Mouse (Mus musculus) heart, postnatal 0 days (tissue): ENCODE data around the gene Ankrd13b. TPM values are rescaled to one million over a fixed set of nuclear protein-coding genes. Genes with fewer than 3 reads are reported as not detected.

Source experiments
- ATAC-seq: fragments of 200-750 bp; cut with Nextera tagmentation; 2 replicates; pipeline ENCODE4 v1.8.0; 2017; ENCODE audit warnings: low read depth, moderate number of reproducible peaks, moderate library complexity; ENCODE audit not compliant: insufficient read depth
- DNase-seq: peaks from one replicate; pipeline ENCODE4 v3.0.0-alpha.2; 2016; ENCODE audit warnings: low spot score
- H3K27ac ChIP-seq: fragments of 300-500 bp; sonication (generic); 2 replicates; pipeline ENCODE4 v1.5.1; 2014; ENCODE audit warnings: low read depth, mild to moderate bottlenecking
- H3K27me3 ChIP-seq: fragments of 300-500 bp; sonication (generic); 2 replicates; pipeline ENCODE4 v1.6.1; 2014; ENCODE audit warnings: low read length, mixed read lengths; ENCODE audit not compliant: control insufficient read depth, insufficient read depth
- H3K36me3 ChIP-seq: fragments of 300-500 bp; sonication (generic); replicated peaks from 2 replicates; pipeline ENCODE4 v1.6.1; 2014; ENCODE audit warnings: low read length, mixed read lengths; ENCODE audit not compliant: control insufficient read depth, insufficient read depth
- H3K4me1 ChIP-seq: fragments of 300-500 bp; sonication (generic); 2 replicates; pipeline ENCODE4 v1.6.1; 2014; ENCODE audit warnings: antibody characterized with exemption; ENCODE audit not compliant: control insufficient read depth, insufficient read depth
- H3K4me2 ChIP-seq: fragments of 300-500 bp; sonication (generic); 2 replicates; pipeline ENCODE4 v1.6.1; 2014; ENCODE audit warnings: low read depth, mild to moderate bottlenecking, low read length, moderate library complexity
- H3K4me3 ChIP-seq: fragments of 300-500 bp; sonication (generic); 2 replicates; pipeline ENCODE4 v1.5.1; 2014; ENCODE audit warnings: low read depth, low read length
- H3K9ac ChIP-seq: fragments of 300-500 bp; sonication (generic); replicated peaks from 2 replicates; pipeline ENCODE4 v1.6.1; 2014; ENCODE audit warnings: low read depth, low read length, mixed read lengths
- H3K9me3 ChIP-seq: fragments of 300-500 bp; sonication (generic); replicated peaks from 2 replicates; pipeline ENCODE4 v1.6.1; 2016; ENCODE audit warnings: low read length; ENCODE audit not compliant: control insufficient read depth
- CTCF ChIP-seq: IDR thresholded peaks from 2 replicates; pipeline ENCODE4 v1.5.1; 2016; ENCODE audit warnings: antibody characterized with exemption, control low read depth, low read depth
- EP300 ChIP-seq: IDR thresholded peaks from 2 replicates; pipeline ENCODE4 v1.6.1; 2016; ENCODE audit warnings: antibody characterized with exemption, low read depth
- WGBS: fragments of 180-500 bp; shearing (Covaris S2); extraction: QIAGEN DNeasy Blood & Tissue Kit; methylation state at CpG from one replicate; pipeline ENCODE4 v1.1.7; 2014; 5-methylcytosine and 5-hydroxymethylcytosine counted together
- polyA plus RNA-seq: library from polyadenylated mRNA; unstranded; fragments of >200 nt; fragmentation: Nextera tagmentation; extraction: Ambion mirVana; gene quantifications from 2 replicates; pipeline ENCODE4 v1.2.1, GENCODE M21; 2015
- total RNA-seq: library from RNA; depleted of rRNA; stranded (reverse); fragments of >200 nt; gene quantifications from 2 replicates; pipeline ENCODE4 v1.2.3, GENCODE M21; 2014; ENCODE audit warnings: low replicate concordance

Gene Ankrd13b
- total and polyA plus RNA-seq, 2 experiments from 2014 or later = 2.6 to 6.4 TPM

DNA sequence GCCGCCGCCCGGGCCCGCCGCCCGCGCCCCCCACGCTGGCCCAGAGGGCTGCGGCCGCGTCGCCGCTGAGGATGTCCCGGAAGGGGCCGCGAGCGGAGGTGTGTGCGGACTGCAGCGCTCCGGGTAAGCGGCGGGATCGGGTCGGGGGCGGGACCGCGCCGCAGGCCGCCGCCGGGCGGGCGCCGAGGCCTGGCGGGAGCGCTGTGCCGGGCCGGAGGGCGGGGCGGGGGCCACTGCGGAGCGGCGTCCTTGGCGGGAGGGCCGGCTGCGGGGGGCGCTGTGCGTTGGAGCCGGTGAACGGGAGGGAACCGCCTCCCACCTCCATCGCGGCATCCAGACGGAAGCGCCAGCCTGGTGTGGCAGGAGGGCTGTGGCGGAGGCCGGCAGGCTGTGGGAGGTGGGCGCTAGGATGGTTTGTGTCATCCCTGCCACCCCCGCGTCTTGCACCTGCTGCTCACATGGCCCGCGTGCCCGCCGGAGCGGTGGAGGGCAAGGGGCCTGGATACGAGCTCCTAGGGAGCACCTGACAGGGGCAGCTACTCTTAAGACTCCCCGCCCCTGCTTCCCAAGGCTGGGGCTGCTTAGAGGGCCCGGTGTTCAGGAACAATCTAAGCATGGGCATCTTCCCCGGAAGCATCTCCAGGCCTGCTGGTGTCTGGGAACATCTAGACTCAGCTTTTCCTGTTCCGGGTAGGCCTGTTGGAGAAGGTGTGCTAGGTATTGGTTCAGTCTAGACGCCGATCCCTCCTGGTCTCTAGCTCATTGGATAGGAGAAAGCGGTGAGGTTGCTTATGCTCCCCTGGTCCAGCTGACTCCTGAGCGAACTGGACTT lies 4.2 kb upstream of the Ankrd13b start, which contains the start of gene Git1:
Gene Git1, plus strand, starts transcription at position 51 of the 832 bp plus-strand sequence.
- DNase-seq = no peak
- no peak for ATAC-seq
- Histone ChIP-seq H3K27ac (peak within 1 kb of the TSS; percentile 97), H3K36me3 (no peaks in the 10 kb centered on the region), H3K27me3 (no peaks in the 10 kb centered on the region), H3K4me2 (peak within 1 kb of the TSS; percentile 88), H3K9me3 (no peaks in the 10 kb centered on the region), H3K9ac (peak within 1 kb of the TSS; percentile 93), H3K4me3 (peak within 1 kb of the TSS; percentile 93), H3K4me1 (peaks cover 36% of the 10 kb centered on the region)
- no peak for TF ChIP-seq CTCF
- no peak for TF ChIP-seq EP300
- WGBS = under 1% methylated on average over 54 of the region's 74 CpGs

DNA sequence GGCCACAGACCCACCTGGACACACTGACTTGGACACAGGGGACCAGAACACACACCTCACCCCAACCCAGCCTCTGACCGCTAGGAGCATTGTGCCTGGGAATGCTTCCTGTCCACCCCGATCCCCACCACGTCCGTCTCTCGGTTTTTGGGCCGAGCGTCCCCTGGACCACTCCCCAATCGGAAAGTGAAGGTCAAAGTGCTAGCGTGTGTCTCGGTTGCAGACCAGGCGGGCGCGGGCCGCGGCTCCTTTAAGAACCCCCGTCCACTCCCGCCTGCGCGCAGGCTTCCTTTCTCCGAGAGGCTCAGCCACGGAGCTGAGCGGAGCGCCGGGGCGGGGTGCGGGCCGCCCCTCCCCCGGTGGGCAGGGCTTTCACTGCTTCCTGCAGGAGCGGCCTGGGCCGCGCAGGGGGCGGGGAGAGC lies 3.4 kb upstream of the Ankrd13b start:
- peak overlapping the region; percentile 93 for H3K9ac ChIP-seq
- TF ChIP-seq EP300 (no peak), CTCF (0 out of 2 replicates have a peak, but pooled peaks have one; percentile 0)
- no peaks in the 10 kb centered on the region for H3K36me3 ChIP-seq
- H3K27me3 ChIP-seq = no peaks in the 10 kb centered on the region
- under 1% methylated on average over 31 of the region's 32 CpGs for WGBS
- H3K9me3 ChIP-seq = no peaks in the 10 kb centered on the region
- H3K4me3 ChIP-seq = peak overlapping the region; percentile 67
- peak overlapping the region; percentile 88 for H3K4me2 ChIP-seq
- ATAC-seq (peak; percentile 71), DNase-seq (peak; percentile 94)
- H3K27ac ChIP-seq = peak overlapping the region; percentile 97
- peaks cover 28% of the 10 kb centered on the region for H3K4me1 ChIP-seq

DNA sequence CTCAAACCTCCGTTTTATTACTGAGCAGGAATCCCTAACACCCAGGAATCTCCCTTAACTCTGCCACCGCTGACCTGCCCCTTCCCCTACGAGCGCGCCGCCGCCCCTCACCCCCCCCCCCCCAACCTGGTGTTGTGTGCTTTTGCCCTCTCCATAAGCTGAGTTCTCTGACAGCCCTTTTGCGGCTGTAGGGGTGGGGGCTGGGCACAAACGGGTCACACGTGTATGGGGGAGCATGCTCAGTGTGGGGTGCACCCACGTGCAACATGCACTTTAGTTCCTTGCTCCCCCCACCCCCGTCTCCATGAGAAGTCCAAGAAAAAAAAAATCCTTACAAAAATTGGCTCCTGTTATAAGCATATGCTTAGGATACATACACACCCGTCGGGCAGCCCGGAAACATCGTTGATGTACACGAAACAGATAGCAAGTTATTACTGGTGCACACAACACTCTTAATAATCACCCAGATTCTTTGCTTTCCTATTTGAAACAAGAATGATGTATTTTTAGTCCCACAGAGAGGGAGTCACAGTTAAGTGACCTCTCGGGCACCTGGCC lies 2.9 kb upstream of the Ankrd13b start:
- Histone ChIP-seq H3K27me3 (no peaks in the 10 kb centered on the region), H3K9me3 (no peaks in the 10 kb centered on the region), H3K4me1 (peaks cover 23% of the 10 kb centered on the region), H3K36me3 (no peaks in the 10 kb centered on the region), H3K9ac (peak overlapping the region; percentile 93), H3K4me2 (peak overlapping the region; percentile 88), H3K27ac (peak overlapping the region; percentile 97), H3K4me3 (peak overlapping the region; percentile 67)
- 1% methylated on average over 18 of the region's 18 CpGs for WGBS
- TF ChIP-seq CTCF (no peak), EP300 (no peak)
- DNase-seq = no peak
- ATAC-seq = no peak

DNA sequence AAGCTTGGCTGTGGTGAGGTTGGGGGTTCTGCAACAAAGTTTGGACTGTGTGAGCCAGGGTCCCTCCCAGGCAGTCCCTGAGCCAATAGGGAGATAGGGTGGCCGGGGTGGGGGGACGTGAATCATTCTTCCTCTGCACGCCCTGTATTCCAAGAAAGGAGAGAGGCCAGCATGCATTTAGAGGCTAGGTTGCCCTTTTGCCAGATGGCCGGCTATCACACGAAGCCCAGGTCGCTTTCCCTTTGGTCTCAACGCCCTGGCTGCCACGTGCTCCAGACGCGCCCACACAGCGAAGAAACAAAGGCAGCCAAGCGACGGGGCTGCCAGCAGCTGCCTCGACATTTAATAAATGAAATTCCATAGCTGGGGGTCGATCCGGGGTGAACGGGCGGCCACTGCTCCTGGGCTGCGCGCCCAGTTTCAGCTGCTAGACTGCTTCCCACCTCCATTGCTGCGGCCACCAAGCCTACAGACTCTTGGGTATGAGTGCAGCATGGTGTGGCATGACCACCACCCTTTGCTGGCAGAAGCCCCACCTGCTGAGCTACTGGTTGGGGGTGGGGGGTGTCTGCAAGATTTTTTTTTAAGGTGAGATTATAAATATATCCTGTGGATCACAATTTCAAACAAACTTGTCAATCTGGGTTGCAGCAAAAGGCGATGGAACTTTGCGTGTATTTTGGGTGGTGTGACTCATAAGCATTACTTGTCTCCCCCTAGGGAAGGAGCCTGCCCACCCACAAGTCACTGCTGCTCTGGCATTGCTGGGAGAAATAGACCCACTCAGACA lies 2.2 kb upstream of the Ankrd13b start:
- no peaks in the 10 kb centered on the region for H3K27me3 ChIP-seq
- ATAC-seq = peak; percentile 55
- H3K4me3 ChIP-seq = peak overlapping the region; percentile 67
- peak overlapping the region; percentile 93 for H3K9ac ChIP-seq
- H3K36me3 ChIP-seq = no peaks in the 10 kb centered on the region
- H3K27ac ChIP-seq = peak overlapping the region; percentile 97
- WGBS = under 1% methylated on average over 23 of the region's 23 CpGs
- H3K4me2 ChIP-seq = peak overlapping the region; percentile 88
- no peaks in the 10 kb centered on the region for H3K9me3 ChIP-seq
- 0 out of 2 replicates have a peak, but pooled peaks have one; percentile 4 for TF ChIP-seq EP300
- TF ChIP-seq CTCF = no peak
- H3K4me1 ChIP-seq = peaks cover 23% of the 10 kb centered on the region
- peak; percentile 87 for DNase-seq

DNA sequence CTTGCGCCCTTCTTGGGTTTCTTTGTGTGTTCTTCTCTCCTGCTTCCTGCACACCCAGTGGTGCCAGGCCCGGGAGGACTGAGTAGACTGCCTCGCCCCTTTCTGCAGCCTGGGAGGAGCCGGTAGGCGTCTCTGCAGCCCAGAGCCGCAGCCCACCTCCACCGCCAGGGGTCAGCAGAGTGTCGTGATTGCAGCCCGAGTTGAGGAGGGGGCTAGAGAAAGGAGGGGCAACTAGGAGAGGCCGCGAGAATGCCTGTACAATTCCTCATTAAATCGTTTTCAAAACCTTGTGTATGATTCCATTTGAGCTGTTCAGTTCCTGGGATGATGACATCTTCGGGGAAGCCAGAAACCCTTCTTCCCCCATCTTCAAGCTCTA lies 1.6 kb upstream of the Ankrd13b start:
- Histone ChIP-seq H3K36me3 (no peaks in the 10 kb centered on the region), H3K4me1 (peaks cover 23% of the 10 kb centered on the region), H3K27ac (peak overlapping the region; percentile 97), H3K9ac (0 out of 2 replicates have a peak overlapping the region, but pooled peaks have one; percentile 93), H3K27me3 (no peaks in the 10 kb centered on the region), H3K4me3 (peak overlapping the region; percentile 67), H3K4me2 (peak overlapping the region; percentile 88), H3K9me3 (no peaks in the 10 kb centered on the region)
- DNase-seq (peak; percentile 90), ATAC-seq (peak; percentile 65)
- peak; percentile 99 for TF ChIP-seq CTCF
- TF ChIP-seq EP300 = no peak
- WGBS = 0% methylated on average over 13 of the region's 13 CpGs
